Mouse (Mus musculus): ENCODE results near the gene Cybc1. TPM values are rescaled to one million over a fixed set of nuclear protein-coding genes. Genes with fewer than 3 reads are reported as not detected.

Gene Cybc1
- polyA plus RNA-seq (2016; fragmentation: Nextera tagmentation; extraction: Ambion mirVana) = 35.2 and 39.0 TPM in 2 replicates

DNA sequence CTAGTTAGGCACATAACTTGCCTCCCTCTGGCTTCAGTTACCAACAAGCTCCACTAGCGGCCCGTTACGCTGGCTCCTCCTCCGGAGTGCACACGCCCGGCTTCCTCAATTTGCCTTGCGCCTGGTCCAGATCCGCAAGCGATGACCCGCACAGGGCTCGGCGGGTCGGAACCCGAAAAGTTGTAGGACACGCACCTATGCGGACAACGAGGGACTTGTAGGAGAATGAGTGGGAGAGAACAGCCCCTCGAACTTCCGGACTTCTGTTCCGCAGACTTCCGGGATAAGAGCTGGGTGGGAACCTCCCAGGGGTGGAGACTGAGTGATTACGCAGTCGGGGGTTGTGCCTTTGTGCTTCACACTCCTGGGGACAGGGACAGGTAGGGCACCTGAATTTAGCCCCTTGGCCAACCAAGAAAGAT lies at the start of gene Cybc1:
Gene Cybc1 (minus strand): TSS at position 305 of the 422 bp plus-strand sequence.
- peaks cover 36% of the 10 kb centered on the region for H3K36me3 ChIP-seq
- H3K9me3 ChIP-seq (replicated peaks) = no peaks in the 10 kb centered on the region
- H3K4me3 ChIP-seq = peak within 1 kb of the TSS; percentile 78
- DNase-seq (ENCODE audit: low spot score) = peak; percentile 74
- H3K4me1 ChIP-seq = peaks cover 31% of the 10 kb centered on the region
- WGBS = under 1% methylated on average over 23 of the region's 23 CpGs
- no peaks in the 10 kb centered on the region for H3K27me3 ChIP-seq (ENCODE audit: low read depth, poor library complexity, severe bottlenecking)
- peak within 1 kb of the TSS; percentile 85 for H3K27ac ChIP-seq (replicated peaks)

DNA sequence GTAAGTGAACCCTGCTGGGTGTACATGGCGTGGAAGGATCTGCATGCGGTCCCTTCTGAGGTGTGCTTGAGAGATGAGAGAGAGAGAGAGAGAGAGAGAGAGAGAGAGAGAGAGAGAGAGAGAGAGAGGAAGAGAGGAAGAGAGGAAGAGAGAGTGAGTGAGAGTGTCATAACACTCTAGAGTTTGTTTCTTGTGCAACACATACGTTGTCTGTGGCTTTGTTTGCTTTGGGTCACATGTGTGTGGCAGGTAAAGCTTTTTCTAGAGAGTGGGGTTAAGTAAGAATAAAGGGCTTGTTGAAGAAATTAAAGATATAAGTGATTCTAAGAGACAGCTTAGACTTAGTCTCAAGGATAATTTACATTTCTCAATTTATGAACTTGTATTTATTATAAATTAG lies 48.9 kb upstream of the Cybc1 start:
- H3K9me3 ChIP-seq (replicated peaks) = no peaks in the 10 kb centered on the region
- 94% methylated on average over 3 of the region's 3 CpGs for WGBS
- H3K4me3 ChIP-seq = no peak overlapping the region
- DNase-seq (ENCODE audit: low spot score) = no peak
- no peaks in the 10 kb centered on the region for H3K4me1 ChIP-seq
- H3K27me3 ChIP-seq (ENCODE audit: low read depth, poor library complexity, severe bottlenecking) = no peaks in the 10 kb centered on the region
- peaks cover 52% of the 10 kb centered on the region for H3K36me3 ChIP-seq
- H3K27ac ChIP-seq (replicated peaks) = no peak overlapping the region

DNA sequence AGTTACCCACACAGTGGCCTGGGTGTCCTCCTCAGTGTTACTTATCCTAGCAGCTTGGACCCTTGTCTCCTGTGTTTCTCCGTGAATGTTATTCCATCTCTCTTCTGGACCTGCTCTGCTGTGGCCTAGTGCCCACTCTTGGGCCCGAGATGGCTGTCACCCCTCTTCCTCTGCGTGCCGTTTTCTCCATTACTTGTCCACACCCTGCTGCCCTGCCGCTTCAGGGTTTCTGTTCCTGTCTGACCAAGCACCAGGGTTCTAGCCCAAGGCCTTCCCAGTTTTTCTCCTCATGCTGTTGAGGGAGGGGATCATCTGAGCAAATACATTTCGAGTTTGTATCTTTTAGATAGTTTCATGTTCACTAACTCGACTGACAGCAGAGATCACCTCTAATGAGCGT lies 48.4 kb upstream of the Cybc1 start:
- Histone ChIP-seq H3K27me3 (ENCODE audit: low read depth, poor library complexity, severe bottlenecking) (no peaks in the 10 kb centered on the region), H3K36me3 (peaks cover 54% of the 10 kb centered on the region), H3K27ac (replicated peaks) (no peak overlapping the region), H3K9me3 (replicated peaks) (no peaks in the 10 kb centered on the region), H3K4me1 (no peaks in the 10 kb centered on the region), H3K4me3 (no peak overlapping the region)
- WGBS = 94% methylated on average over 8 of the region's 8 CpGs
- DNase-seq (ENCODE audit: low spot score) = no peak

DNA sequence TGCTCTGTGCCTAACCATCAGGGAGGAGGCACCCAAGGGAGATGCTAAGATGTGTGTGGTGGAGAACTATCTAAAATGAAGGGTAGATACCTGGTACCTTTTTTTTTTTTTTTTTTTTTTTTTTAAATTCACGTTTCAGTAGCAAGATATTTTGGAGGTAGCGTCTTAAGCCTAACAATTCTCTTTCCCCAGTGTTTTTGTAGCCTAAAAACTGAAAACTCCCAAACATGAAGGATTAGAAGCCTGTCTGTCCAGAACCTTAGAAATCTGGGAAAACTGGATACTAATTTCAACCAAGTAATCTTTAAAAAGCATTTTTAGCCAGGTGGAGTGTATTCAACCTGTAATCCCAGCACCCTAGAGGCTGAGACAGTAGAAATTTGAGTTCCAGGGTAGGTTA lies 32.0 kb upstream of the Cybc1 start:
- peaks cover 56% of the 10 kb centered on the region for H3K36me3 ChIP-seq
- H3K9me3 ChIP-seq (replicated peaks) = no peaks in the 10 kb centered on the region
- no peak for DNase-seq (ENCODE audit: low spot score)
- H3K27me3 ChIP-seq (ENCODE audit: low read depth, poor library complexity, severe bottlenecking) = no peaks in the 10 kb centered on the region
- H3K4me3 ChIP-seq = peak overlapping the region; percentile 99
- peak overlapping the region; percentile 96 for H3K27ac ChIP-seq (replicated peaks)
- peaks cover 32% of the 10 kb centered on the region for H3K4me1 ChIP-seq
- 59% methylated on average over 2 of the region's 2 CpGs for WGBS

DNA sequence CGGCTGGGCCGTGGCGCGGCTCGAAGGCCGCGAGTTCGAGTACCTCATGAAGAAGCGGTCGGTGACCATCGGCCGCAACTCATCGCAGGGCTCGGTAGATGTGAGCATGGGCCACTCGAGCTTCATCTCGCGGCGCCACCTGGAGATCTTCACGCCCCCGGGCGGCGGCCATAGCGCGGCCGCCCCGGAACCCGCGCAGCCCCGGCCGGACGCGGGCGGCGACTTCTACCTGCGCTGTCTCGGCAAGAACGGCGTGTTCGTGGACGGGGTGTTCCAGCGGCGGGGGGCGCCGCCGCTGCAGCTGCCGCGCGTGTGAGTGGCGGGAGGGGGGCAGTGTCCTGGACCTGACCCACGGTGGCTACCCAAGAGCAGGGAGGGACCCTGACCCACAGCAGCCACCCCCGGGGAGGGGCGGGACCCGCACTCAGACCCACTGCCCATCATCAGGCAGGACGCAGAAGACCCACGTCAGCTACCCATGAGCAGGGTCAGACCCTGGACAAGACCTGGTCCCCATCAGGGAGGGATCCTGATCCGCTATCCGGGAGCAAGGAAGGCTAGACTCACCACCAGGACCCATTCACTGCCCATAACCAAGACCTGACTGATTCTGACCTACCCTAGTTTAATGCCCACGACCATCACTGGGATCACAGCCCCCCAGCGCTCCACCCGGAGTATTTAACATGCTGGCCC lies 31.2 kb upstream of the Cybc1 start:
- Histone ChIP-seq H3K4me3 (peak overlapping the region; percentile 99), H3K9me3 (replicated peaks) (no peaks in the 10 kb centered on the region), H3K27me3 (ENCODE audit: low read depth, poor library complexity, severe bottlenecking) (no peaks in the 10 kb centered on the region), H3K27ac (replicated peaks) (peak overlapping the region; percentile 96), H3K36me3 (peaks cover 56% of the 10 kb centered on the region), H3K4me1 (peaks cover 32% of the 10 kb centered on the region)
- DNase-seq (ENCODE audit: low spot score) = peak; percentile 43
- WGBS = under 1% methylated on average over 59 of the region's 60 CpGs

DNA sequence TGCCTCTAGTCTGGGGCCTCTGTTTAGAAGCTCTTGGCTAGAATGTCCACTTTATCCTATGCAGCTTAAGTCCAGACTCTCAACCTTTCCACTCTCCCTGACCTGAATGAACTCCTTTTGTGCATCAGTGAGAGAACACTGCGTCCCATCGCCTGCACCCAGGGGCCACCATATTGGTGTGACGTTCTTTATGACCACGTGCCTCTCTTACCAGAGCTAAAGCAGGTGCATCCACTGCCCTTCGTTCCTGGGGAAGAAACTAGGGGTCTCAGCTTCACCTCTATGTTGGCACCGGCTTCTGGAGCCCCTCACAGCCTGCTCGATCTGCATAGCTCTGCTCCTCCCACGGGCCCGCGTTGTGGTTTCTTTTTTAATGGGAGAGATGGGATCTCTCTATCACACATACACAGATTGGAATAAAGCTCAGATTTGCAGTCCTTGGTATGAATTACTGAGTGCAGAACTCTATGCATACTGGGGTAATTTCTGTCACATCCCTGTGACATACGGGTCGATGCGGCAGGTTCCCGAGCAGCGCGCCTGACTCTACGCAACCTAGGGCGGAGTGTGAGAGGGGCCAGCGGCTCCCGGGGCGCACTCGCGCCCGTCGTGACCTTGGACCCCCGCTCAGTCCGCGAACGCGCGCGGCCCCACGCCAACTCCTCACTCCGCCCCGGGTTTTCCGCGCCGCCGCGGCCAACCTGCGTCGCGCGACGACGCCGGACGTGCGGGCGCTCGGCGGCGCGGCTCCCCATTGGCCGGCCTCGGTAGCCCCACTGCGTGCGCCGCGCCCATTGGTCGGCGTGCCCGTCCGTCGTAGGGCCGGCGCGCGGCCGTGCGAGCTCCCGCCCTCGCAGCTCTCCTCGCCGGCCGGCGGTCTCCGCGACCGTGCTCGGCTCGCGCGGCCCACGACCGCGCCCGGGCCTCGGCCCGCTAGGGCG lies 30.3 kb upstream of the Cybc1 start, which contains the start of gene Foxk2:
Gene Foxk2 (plus strand): TSS at position 831 of the 941 bp plus-strand sequence.
- no peaks in the 10 kb centered on the region for H3K9me3 ChIP-seq (replicated peaks)
- H3K27me3 ChIP-seq (ENCODE audit: low read depth, poor library complexity, severe bottlenecking) = no peaks in the 10 kb centered on the region
- peak; percentile 87 for DNase-seq (ENCODE audit: low spot score)
- peaks cover 56% of the 10 kb centered on the region for H3K36me3 ChIP-seq
- peak within 1 kb of the TSS; percentile 99 for H3K4me3 ChIP-seq
- H3K4me1 ChIP-seq = peaks cover 32% of the 10 kb centered on the region
- peak within 1 kb of the TSS; percentile 96 for H3K27ac ChIP-seq (replicated peaks)
- under 1% methylated on average over 91 of the region's 91 CpGs for WGBS

DNA sequence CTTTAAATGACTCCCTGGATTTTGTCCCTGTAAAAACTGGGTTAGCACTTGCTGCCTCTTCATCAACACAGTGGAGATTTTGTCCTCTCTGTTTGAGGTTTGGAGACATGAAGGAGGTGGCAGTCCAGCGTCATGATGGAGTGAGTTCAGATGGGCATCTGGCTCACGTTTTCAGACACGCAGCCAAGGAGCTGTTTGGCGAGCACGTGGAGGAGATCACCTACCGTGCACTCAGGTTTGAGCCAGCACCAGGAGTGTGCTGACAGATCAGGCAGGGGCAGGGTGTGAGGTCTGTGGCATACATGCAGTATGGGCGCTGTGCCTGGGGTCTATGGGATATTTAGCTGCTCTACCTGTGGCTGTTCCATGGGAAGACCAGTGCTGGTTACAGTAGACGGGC lies 21.1 kb upstream of the Cybc1 start:
- H3K27me3 ChIP-seq (ENCODE audit: low read depth, poor library complexity, severe bottlenecking) = no peaks in the 10 kb centered on the region
- H3K27ac ChIP-seq (replicated peaks) = no peak overlapping the region
- DNase-seq (ENCODE audit: low spot score) = no peak
- WGBS = 92% methylated on average over 8 of the region's 8 CpGs
- no peak overlapping the region for H3K4me3 ChIP-seq
- H3K4me1 ChIP-seq = no peaks in the 10 kb centered on the region
- peaks cover 98% of the 10 kb centered on the region for H3K36me3 ChIP-seq
- H3K9me3 ChIP-seq (replicated peaks) = no peaks in the 10 kb centered on the region

DNA sequence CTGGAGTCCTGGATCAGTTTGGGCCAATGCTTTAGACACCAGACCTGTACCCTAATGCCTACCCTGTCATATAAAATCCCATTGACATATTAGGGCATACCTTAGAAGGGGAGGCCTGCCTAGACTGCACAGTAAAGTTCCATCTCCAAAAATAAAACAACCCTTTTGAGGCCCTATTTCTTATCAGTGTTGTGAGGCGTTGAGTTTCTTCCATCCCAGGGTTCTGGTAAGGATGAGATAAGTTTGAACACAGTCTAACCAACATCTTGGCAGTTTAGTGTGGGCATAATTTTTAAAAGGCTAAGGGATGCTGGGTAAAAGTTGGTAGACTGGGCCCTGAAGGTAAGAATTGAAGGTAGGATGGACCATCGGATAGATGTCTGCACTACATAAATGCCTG lies 10.5 kb upstream of the Cybc1 start:
- WGBS = 94% methylated on average over 2 of the region's 2 CpGs
- no peak for DNase-seq (ENCODE audit: low spot score)
- Histone ChIP-seq H3K36me3 (peaks cover 58% of the 10 kb centered on the region), H3K4me1 (peaks cover 31% of the 10 kb centered on the region), H3K27me3 (ENCODE audit: low read depth, poor library complexity, severe bottlenecking) (no peaks in the 10 kb centered on the region), H3K27ac (replicated peaks) (no peak overlapping the region), H3K4me3 (no peak overlapping the region), H3K9me3 (replicated peaks) (no peaks in the 10 kb centered on the region)

DNA sequence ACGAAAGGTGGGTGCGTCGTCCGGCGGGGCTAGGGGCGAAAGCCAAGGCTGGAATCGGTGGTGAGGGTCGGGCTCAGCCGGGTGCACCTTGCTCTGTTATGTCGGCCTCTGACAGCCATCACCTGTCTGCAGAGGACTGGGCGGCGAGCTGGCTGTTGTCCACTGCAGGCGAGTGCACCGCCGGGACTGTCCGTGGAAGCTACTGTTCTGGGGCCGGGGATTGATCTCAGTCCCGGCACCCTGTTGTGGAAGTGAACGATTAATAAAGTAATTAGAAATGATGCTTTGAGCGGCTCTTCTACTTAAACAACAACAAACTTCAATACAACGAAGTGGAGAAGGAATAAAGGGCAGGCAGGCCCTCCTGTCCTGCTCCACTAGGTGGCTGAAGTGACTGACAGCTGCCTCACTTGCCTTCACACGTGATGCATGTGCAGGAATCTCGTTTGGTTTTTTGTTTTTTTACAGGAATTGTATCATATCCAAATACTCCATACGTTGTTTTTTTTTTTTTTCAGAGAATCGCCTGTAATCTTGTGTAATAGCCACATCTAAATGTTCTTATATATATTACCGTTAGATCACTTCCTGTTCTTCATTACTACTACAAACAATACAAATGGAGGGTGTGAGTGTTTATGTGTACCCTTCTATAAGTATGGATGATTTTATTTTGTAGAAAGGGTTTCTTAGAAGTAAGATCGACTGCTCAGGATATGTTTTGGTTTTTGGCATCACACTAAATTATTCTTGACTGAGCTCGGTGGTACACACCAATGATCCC lies 8.4 kb upstream of the Cybc1 start:
- Histone ChIP-seq H3K27ac (replicated peaks) (peak overlapping the region; percentile 98), H3K9me3 (replicated peaks) (no peaks in the 10 kb centered on the region), H3K36me3 (peaks cover 38% of the 10 kb centered on the region), H3K4me1 (peaks cover 31% of the 10 kb centered on the region), H3K27me3 (ENCODE audit: low read depth, poor library complexity, severe bottlenecking) (no peaks in the 10 kb centered on the region), H3K4me3 (peak overlapping the region; percentile 80)
- WGBS = 7% methylated on average over 28 of the region's 28 CpGs
- DNase-seq (ENCODE audit: low spot score) = no peak

DNA sequence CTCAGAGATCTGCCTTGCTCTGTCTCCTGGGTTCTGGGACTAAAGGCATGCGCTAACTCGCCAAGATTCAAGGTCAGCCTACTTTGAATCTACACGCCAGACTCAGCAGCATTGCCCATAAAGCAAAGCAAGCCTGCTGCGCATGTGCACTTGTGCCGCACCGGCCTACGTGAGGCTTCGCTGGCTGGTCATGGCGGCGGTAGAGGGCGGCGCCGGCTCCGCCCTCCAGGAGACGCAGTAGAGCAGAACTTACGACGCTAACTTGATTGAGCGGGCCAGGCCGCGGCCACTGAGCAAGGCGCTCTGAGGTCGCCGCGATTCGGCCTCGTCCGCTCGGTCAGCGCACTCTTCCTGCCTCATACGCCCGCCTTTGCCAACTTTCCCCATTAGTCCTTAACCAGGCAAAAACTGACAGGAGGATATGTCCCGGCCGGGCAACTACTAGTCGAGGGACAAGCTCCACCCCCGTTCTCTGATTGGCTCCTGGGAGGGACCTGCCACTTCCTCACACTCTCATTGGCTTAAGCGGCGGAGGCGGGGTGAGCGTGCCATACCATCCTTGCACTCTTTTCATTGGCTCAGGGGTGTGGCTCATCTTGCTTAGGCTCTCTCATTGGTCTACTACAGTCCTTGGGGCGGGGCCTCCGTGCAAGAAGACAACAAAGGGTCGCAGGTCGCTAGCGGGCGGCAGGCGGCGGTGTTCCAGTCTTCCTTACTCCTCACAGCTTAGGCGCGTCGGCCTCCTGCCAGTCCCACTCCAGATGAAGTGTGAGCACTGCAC lies 7.6 kb upstream of the Cybc1 start, which contains the start of gene Narf:
Gene Narf (plus strand): TSS at position 690 of the 781 bp plus-strand sequence.
- Histone ChIP-seq H3K36me3 (peaks cover 30% of the 10 kb centered on the region), H3K9me3 (replicated peaks) (no peaks in the 10 kb centered on the region), H3K27ac (replicated peaks) (peak within 1 kb of the TSS; percentile 98), H3K27me3 (ENCODE audit: low read depth, poor library complexity, severe bottlenecking) (no peaks in the 10 kb centered on the region), H3K4me3 (peak within 1 kb of the TSS; percentile 80), H3K4me1 (peaks cover 32% of the 10 kb centered on the region)
- under 1% methylated on average over 50 of the region's 50 CpGs for WGBS
- peak; percentile 99 for DNase-seq (ENCODE audit: low spot score)

DNA sequence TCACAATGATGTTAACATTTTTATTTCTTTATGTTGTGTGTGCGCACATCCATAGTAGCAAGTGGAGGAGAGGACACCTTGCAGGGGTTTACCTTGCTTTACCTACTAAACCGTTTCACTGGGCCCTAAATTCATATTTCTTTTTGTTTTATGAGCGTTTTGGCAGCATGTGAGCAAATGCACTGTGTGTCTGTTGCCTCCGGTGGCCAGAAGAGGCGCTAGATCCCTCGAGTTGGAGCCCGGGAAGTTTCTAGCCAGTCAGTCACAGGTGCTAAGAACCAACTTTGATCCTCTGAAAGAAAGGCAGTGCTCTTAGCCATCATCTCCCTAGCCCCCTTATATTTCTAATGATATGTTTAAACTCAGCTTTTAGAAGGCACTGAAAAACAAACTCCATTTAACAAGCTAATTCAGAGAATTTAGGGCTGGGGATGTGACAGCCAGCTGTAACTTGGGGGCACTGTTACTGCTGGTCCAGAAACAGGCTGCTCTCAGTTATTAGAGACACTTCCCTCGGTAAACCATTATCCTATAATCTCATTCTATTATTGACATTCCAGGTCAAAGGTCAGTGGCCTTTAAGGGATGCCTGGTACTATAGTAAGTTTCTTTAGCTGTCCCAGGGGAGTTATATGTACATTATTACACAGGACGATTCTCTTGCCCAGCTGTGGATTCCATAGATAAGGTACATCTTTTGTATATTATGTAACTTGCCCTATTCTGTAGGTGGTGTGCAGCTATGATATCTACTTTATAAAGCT lies 6.5 kb upstream of the Cybc1 start:
- Histone ChIP-seq H3K9me3 (replicated peaks) (no peaks in the 10 kb centered on the region), H3K4me3 (peak overlapping the region; percentile 80; the same call in 1 of the 2 replicates), H3K36me3 (peaks cover 21% of the 10 kb centered on the region), H3K27me3 (ENCODE audit: low read depth, poor library complexity, severe bottlenecking) (no peaks in the 10 kb centered on the region), H3K27ac (replicated peaks) (peak overlapping the region; percentile 98), H3K4me1 (peaks cover 35% of the 10 kb centered on the region)
- DNase-seq (ENCODE audit: low spot score) = peak; percentile 43
- 29% methylated on average over 9 of the region's 9 CpGs for WGBS

Measured in midbrain, embryonic 10.5 days (tissue).